Mouse (Mus musculus) kidney, postnatal 36 days (tissue): Measurements from ENCODE around the gene Nsg1.
A peak's percentile ranks its signal among the peaks of the same experiment; 100 is the strongest.

ENCODE experiments used
- DNase-seq, 2 experiments: peaks; one replicate each; pipeline ENCODE4 v3.0.0; 2021 to 2022; ENCODE audit warnings: mixed read lengths in 2 of 2

Nsg1 gene

DNA sequence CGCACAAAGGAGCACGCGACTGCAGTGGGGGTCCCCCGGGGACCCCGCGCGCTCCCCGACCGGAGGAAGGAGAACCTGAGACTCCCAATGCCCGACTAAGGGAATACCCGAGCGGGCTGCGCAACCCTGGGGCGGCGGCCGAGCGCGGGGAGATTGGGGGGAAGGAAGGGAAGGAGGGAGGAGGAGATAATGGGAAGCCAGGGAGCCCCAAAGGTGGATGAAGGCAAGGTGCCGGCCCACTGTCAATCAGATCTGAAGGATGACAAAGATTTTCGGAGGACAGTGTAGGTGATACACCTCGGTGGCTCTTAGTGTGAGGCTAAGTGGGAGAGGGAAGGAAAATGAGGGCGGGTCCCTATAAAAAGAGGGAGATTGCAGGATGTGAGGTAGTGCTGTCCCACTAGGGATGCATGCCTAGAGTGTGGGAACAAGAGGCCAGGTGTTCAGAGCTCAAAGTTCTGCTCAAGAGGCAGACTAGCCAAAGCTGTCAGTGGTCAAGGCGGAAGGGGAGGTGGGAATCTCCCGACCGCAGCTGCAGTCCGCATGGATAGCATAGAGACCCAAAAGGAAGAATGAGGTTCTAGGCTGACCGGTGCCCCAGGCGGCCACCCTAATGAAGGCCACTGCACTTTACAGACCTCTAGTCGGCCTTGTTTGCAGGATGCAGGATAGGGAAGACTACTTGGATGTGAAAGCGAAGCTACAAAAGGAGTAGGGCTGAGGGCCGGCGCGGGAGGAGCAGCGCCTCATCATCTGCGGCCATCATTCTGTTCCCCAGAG is at the start of gene Nsg1:
Nsg1 (minus strand) TSS at position 274 of the 780 bp plus-strand sequence.
- DNase-seq = no peak

DNA sequence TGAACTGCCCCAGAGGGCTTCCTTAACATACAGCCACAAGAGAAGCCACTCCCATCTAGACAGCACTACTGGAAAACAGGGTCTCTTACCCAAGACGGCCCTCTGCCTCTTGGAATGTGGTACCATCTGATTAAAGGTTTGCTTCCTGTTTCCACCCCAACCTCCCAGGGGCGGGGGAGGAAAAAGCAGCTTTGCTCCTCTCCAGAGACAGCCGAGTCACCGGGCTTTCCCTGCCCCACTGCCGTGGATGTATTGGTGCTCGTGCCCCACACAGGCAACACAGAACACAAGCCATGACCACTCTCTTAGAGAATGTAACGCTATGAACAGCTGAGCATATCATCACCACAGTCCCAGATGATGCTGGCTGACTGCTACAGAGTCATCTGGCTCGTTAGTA is 49.3 kb upstream of the Nsg1 start:
- DNase-seq = no peak

DNA sequence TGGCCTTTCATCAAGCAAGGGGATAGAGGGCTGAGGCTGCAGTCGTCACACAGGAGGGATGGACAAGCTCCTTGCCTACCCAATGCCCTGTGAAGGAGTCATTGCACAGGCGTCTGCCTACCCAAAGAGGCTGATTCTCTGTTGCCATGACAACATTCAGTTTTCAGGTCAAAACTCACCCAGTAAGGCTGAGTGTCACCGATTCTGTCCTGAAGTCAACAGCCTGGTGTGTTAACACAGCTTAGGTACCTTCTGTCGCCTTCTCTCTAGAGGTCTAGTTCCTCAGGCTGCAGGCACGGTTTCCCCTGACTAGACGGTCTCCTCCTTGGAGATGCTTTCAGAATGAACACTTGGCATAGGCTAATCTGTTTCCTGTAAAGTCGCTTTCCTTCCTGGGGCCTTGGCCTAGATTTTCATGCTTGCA is 45.6 kb upstream of the Nsg1 start:
- DNase-seq = no peak

DNA sequence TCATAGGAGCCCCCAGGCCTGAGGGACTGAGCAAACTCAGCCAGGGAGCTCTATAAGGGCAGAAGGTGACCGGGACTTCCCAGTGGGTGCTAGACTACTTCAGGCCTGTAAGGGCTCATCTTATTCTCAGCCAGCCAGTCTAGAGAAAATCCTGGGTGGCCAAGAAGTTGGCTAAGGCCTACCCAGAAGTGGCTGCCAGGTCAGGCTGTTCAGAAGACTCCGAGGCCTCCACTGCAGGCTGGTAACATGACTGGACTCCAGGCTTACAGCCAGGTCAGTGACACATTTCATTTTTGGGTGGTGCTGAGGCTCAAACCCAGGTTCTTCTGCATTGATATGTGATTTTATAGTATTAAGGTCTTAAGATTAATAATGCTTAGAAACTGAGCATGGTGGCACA is 40.0 kb upstream of the Nsg1 start:
- DNase-seq = no peak

DNA sequence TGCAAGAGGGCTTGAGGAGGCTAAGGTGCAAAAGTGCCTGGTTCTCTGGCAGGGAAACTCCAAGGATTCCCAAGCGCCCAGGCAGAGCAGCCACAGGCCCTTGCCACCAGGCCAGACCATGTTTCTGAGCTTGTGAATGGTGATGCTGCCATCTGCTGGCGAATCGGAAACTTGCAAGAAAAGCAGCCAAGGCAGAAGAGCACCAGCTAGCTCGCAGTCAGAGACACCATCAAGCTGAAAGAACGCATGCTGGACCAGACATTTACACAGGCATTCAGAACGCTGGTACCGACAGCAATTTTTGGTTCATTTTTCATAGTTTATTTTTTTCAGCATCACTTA is 37.7 kb upstream of the Nsg1 start:
- DNase-seq = peak; percentile 72 to 90

DNA sequence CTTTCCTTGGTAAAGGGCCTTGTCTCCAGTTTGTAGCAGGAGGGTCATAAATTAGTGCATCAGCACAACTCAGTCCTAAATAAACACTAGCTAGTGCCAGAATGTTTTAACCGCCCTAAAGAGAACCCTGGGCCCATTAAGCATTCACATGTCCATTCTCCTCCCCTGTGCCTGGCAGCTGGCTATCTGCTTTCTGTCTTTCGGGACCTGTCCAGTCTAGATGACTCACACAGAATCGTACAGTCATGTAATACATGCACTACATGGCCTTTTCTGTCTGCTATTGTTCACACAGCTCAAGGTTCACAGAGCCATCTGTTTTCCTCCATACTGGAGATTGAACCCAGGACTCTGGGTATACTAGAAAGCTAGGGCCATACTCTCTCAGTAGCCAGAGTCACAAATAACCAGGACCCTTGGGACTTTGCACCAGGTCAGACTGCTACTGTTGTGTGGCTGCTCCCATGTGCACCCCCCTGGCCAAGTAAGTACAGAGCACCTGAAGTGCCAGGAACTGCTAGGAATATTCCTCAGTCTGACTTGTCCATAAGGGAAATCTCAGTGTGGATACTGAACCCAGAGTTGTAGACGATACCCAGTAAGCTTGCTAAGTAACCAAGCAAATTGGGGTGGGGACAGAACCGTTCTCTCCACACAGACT is 37.2 kb upstream of the Nsg1 start:
- no peak for DNase-seq

DNA sequence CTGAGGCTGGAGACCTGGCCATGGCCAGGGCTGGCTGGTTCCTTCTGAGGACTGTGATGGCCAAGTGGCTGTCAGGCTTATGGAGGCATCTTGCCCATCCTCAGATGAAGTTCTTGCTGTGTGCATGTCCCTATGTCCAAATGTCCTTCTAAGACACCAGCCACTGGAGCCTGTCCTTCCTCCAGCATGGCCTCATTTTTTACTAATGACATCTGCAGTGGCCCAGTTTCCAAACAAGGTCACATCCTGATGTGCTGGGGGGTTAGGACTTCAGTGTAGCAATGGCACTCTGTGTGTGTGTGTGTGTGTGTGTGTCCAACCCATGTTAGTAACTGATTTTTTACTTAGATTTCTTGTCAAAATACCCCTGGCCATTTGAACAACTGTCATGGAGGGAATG is 36.2 kb upstream of the Nsg1 start:
- DNase-seq = no peak

DNA sequence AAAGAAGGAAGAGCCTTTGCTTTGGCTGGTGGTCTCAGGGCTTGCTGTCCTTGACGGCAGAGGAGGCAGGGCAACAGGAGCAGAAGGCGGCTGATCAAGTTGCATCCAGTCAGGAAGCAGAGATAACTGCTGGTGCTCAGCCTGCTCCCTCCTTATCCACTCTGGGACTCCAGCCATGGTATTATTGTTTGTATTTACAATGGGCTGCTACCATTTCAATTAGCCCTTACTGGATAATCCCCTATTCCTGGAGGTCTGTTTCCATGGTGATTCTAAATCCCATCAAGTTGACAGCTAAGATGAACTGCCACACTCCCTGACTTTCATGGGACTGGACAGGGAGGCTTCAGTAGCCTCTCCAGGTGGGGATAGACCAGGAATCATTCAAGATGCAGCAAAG is 35.2 kb upstream of the Nsg1 start:
- DNase-seq = no peak

DNA sequence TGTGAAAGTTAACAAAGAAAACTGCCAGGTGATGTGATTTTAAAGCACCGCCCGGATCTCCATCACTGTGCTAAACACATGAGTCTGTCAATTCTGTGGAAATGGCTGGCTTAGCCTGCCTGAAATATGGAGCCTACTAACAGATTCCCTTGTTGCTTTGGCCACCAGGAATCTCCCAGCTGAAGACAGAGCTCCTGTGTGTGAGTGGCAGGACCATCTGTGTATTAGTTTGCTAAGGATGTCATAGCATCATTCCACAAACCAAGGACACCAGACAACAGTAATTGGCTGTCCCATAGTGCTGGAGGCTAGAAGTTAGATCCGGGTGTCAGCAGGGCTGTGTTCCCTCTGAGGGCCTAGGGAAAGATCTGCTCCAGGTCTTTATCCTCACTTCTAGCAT is 31.2 kb upstream of the Nsg1 start:
- DNase-seq = no peak

DNA sequence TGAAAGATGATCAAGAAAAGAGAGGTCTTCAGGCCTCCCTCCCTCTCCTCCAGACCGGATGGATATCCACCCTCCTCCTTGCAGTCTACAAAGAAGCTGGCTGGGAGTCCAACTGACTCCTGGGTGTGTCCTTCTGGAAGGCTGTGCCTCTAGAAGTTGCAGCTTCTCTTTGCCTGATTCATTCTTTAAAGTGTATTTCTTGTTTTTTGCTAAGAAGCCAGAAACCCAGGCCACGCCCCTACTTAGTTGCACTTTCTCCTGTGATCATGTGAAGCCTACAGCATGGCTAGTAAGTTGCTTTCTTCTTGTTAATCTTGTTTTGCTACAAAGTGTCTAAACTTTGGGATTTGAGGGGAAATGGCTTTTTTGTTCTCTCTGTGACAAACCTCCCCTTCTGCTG is 27.3 kb upstream of the Nsg1 start:
- no peak for DNase-seq

DNA sequence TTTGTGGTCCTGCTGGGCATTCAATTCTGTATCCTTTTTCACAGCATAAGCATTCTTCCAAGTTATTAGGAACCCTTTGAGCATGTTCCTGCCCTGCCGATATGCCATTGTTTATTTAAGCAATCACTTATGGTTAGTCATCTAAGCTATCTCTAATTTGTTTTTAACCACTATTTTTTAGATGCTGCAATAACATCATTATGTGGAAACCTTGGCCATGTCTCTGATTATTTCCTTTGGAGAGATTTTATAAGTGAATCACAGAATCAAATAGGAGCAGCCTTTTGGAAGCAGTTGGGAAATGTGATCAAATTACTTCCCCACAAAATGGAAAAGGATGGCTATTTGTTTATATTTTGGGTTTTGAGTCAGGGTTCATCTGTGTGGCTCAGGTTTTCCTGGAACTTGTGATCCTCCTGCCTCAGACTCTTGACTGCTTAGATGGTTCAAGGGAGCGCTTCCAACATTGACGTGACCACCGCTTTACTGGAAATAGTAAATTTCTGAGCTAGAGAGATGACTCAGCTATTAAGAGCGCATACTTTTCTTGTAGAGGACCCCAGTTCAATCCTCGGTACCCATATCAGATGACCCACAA is 25.1 kb upstream of the Nsg1 start:
- DNase-seq = no peak

DNA sequence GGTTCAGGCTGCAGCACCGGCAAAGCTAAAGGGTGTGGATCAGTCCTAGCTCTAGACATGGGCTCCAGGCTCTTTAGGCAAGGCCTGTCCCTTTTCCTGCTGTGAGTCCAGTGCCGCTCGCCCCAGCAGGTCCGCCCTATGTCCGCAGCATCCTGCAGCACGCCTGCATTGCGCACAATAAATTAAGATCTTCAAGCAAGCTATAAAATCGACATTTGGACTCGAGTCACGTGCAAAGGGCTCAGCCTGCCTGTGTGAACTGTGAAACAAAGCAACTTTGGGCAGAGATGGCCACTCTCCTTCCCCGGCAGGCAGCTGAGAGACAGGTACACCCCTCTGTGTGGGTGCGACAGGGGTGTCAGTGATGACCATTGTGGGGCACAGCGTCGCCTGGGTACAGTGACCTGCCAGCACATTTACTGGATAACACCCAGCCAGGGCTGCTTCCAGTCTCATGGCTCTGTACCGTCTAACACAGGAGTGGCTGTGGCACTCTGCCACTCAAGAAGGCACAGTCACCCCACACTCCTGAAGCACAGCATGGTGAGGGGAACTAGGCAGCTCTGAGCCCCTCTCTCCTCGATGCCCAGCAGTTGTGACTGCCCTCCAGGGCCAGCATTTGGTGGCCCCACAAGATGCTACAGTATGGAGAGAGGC is 14.7 kb upstream of the Nsg1 start:
- no peak for DNase-seq

DNA sequence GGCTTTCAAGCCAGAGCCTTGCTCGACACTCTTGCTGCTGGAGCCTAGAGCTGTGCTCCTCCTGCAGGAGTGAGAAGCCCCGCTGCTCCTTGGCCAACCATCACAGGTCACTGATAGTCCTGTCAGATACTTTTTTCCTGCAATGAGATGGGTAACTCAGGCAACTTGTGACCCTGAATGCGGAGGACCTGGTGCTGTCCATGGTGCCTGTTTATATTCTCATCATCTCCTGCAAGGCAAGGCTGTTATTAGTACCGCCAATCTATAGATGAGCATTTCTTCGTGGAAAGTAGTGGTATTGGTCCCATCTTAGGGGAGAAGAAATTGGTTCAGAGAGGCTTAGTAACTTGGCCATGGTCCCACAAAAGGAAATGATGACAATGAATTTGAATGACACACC is 14.1 kb upstream of the Nsg1 start:
- DNase-seq = no peak

DNA sequence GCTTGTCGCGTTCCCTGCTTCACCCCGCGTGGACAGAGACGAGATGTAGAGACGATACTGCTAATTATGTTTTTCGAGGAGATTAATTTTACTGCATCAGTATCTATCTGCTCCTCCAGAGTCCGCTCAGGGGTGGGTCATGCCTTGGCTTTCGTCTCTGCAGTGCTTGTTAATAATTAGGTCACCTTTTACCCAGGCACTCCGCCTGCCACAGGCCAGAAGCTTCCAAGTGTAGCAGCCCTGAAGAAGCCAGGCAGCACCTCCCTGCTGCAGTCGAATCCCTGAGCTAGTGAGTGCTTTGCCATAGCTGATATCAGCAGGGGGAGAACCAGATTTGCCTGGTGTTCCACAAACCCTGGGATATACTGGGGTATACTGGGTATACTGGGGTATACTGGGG is 8.8 kb upstream of the Nsg1 start:
- peak; percentile 18 to 25 for DNase-seq

DNA sequence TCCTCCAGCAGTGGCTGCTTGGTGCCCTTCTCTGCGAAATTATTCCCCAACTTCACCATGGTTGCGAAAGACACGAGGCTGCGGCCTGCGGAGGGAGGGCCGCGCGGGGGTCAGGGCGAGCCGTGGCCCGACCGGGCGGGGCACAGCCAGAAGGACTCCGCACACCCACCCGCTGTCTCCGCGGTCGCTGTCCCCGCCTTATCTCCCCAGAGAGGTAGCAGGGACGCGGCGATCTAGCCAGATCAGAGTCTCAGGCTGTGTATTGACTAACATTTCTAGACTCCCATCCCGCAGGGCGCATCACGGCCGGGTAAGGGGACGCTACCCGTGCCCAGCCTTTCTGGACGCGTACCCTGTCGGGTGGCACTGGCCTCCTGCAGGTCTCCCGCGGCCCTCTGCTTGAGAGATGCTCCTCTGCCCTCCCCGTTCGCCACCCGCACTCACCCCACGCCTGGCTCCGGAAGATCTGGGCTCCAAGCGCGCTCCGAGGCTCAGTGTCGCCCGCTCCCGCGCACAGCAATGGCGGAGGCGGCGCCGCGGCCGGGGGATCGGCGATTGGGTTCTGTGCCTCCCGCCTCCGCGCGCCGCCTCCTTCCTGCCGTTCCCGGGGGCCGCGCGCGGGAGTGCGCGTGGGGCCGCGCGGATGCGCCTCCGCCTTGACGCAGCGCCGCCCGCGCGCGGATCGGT is 617 bp downstream of the Nsg1 start:
- peak; percentile 49 to 79 for DNase-seq

DNA sequence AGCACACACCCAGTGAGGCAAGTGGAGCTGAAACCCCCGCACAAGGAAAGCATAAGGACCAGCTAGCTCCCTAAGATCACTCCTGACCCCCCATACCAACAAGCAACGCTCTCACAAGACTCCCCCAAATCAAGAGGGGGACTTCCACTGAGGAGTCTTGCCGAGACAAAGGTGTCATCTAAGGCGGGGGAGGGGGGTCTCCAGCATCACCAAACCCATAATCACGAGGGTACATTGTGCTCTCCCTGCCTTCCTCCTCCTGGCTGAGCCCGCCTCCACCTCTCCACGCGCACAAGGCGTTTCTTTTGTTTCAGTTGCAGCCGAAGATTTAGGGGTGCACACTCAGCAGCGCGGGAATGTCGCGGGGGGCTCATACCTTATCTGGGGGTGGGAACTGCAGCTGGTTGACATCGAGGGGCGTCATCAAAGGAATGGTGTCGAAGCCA is 1.2 kb downstream of the Nsg1 start:
- DNase-seq = no peak

DNA sequence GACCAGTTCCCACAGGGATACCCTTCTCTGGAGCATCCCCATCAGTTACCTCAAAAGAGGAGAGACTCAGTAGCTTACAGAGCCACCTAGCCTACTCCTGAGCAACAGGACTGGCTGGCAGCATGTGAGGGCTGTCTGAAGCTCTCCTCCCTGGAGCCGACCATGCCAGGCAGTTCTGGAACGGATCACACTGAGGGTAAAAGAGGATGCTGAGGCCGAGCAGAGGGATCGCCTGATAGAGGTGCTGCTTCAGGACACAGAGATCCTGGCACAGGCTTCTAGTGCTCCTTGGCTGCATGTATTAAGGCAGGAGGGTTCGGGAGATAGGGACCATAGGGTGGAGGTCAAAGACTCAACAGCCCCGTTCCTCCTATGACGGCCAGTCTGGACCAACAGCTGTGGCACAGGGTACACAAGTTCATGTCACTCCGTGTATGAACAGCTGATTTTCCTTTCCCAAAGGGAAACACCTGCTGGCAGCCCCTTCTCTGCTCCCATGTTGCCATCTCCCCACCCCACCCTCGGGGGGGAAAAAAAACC is 2.2 kb downstream of the Nsg1 start:
- no peak for DNase-seq

DNA sequence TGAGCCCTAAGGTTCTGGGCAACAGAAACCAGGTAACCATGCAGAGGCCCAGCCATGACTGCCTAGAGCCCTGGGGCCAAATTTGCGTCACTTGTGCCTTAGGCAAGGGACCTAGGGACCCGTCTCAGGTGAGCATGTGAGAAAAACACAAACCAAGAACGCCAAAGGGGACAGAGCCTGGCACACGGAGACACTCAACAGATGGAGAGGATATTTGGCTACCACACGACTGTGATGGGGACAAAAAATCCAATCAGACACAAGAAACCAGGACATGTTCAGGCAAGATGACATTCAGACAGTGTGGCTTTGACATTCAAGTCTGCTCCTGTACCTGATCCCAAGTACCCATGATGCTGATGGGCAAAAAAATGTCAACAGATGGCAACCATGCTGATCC is 6.1 kb downstream of the Nsg1 start:
- no peak for DNase-seq

DNA sequence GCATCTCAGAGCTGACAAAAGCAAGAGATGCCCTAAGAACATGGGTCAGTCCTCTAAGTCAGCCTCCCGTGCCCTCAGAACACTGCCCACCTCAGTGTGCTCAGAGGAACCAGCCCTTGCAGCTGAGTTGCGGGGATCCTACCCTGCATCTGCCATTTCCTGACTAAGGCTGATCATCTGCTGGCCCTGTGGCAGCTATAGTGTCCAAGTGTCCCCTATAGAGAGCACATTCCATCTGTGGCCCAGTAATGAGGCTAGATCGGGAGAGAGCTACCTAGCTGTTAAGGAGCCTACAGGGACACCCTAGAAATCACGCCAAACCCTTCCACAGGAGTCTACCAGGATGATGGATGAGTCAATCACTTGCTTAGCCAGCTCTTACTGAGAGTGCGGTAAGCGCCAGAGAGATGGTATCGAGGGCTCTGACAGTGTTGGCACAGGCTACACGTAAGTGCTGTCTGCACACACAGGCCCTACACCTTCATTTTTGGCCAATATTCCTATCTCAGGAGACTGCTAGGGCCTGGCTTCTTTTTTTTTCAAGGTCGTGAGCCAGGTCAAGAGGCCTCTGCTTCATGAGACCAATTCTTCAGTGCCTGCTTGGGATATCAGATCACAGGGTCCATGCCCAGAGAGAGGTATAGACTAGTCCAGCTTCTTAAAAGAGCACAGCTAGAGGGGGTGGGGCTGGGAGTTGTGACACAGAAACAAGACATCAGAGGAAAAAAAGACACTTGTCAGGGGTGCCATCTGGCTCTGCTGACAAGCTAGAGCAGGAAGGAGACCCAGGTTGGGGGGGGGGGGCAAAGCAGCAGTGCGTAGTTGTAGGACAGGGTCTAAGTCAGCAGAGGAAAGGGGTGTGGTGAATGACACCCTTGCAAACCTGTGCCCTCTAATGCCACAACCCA is 7.3 kb downstream of the Nsg1 start:
- DNase-seq = no peak

DNA sequence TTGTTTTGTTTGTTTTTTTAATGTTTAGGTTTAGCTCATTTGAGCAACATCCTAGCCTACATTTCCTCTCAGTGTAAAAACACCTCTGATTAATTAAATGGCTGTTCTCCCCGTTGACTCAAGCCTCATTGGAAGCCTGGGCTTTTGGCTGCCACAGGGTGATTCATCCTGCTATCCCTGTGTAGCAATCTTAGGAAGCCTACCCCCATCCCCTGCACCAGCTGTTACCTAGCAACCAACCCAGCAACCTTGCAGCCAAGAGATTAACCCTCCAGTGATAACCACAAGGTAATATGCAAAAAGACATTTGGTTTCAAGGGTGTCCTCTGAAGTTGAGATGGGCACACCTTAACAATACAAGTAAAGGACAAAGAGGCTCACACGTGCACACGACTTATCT is 8.4 kb downstream of the Nsg1 start:
- no peak for DNase-seq

DNA sequence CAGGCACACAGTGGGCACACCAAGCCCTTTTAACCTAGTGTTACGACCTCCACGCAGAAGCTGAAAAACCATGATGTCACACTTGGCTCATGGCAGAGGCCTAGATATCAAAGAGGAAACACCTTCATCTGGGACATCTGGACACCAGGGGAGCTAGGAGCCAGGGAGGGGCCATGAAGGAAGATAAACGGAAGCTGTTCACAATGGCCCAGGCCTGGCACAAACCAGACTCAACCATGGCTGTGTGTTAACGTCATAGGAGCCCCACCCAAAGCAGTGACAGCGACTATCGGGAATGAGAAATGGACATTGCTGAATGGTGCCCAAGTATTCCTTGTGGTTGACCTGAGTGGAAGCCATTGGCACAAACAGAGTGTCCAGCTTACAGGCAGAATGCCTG is 13.2 kb downstream of the Nsg1 start:
- peak; percentile 29 to 58 for DNase-seq

DNA sequence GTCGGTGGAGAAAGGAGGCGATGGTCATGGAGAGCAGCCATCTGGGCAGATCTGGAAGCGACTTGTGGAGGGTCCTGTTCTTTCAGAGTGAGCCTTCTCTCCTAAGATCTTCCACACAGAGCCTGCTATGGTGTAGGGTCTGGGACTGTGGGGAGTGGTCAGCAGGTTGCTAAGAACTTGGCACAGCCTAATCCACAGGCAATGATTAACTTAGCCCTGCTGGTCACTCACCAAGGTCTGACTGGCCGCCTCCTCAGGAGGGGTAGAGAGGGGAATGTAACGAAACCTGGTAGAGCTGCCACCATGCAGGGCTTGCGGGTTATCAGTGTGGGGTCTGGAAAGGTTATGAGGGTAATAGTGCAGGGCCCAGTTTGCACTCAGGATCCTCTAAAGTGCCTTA is 18.8 kb downstream of the Nsg1 start:
- peak; percentile 50 to 64 for DNase-seq
